Mouse (Mus musculus): ENCODE results near the gene Araf. TPM values are rescaled to one million over a fixed set of nuclear protein-coding genes. Genes with fewer than 3 reads are reported as not detected.

Araf gene
- total RNA-seq, 2 experiments from 2014 or later: 191 to 196 TPM

DNA sequence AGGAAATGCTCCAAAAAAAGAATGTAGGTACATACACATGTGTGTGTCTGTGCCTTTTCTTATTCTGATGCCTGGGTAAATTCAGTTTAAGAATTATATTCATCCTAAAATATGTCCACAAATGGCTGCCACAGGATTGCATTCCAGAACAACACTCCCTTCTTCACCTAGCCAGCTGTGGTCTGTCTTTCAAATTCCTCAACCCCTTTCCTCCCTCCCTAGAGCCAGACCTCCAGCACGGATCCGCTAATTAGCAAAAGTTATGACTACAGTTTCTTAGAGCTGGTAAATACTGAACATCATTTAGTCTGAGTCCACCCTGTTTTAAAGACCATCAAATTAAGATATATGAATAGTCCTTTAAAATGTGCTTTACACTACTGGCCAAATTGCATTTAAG lies 50.2 kb downstream of the Araf start:
- no peak for DNase-seq (ENCODE audit: low spot score in 2 of 2)

- DNase-seq (ENCODE audit: low spot score in 2 of 2): peak; percentile 82 to 86
These were observed 50.8 kb downstream of the Araf start for GRCm38 (mm10) chrX:20848256-20848984.

DNA sequence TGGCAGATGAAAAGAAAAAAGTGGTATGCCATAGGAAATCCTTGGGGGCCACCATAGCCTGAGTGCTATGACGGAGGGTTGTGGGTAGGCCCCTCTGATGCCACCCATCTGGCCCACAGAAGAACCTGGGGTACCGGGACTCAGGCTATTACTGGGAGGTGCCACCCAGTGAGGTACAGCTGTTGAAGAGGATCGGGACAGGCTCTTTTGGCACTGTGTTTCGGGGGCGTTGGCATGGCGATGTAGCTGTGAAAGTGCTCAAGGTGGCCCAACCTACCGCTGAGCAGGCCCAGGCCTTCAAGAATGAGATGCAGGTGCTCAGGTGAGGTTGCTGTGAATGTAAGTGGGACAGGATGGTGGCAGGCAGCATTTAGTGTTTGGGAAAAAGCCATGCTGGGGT lies 56.2 kb downstream of the Araf start:
- no peak for DNase-seq (ENCODE audit: low spot score in 2 of 2)

DNA sequence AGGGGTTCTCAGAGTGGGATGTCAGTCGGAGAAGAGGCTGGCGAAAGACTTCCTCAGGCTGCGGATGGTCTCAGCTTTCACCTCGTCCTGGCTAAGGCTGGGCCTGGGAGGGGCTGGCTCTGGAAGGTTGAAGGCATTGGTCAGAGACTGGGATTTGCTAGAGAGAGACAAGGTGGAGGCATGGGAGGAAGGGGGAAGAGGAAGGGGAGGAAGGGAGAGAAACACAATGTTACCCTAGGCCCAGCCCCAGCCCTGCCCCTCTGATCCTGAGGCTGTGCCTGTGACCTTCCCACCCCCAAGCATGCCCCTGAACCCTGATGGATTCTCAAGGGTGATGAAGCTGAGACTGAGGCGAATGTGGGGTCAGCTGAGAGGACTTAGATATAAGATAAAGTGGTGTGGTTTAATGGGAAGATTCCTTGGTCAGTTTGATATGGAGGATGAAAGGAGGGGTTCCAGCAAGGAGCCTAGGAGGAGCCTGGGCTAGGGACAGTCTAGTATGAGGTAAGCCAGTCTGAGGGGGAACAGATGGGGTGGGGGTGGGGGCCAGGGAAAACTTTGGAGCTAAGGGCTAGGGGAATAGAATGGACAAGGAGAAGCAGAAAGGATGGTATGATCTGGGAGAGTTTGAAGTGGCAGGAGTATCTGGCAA lies 64.0 kb downstream of the Araf start:
- DNase-seq (ENCODE audit: low spot score in 2 of 2): no peak

DNA sequence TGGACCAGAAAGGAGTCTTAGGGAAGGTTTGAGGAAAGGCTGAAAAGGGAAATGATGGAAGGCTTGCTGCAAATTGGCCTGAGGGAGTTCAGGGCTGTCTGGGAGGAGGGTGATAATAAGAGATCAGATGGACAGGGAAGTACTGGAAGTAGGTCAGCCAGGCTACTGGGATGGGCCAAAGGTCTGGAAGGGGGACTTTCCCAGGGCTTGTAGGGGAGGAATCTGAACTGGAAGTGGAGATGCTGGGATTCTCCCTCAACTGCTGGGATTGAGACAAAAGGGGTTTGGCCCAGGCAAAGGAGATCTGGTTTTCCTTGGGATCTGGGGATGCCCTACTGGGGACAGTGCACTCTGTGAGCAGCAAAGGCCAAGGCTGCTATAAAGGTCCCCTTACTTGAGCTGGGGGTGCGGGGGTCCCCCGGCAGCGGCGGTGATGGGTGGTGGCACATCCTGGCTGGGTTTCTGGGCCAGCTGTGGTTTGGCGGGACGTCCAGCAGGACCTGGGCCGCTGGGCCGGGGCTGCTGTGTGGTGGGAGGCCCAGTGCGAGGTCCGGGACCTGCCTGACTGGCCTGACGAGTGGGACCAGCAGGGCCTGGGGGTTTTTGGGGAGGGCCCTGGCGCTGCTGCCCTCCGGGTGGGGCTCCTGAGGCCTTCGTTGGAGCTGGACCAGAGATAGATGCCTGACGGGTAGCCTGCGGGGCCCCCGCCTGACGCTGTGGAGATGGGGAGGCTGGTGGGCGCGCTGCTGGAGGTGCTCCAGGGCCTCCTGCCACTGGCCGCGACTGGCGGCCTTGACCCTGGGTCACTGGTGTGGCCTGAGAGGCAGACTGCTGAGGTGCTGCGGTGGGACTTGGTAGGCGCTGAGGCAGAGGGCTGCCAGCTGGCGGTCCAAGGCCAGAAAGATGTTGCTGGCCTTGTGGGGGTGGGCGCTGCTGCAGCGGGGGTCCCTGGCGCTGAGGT lies 64.8 kb downstream of the Araf start:
- DNase-seq (ENCODE audit: low spot score in 2 of 2): no peak

- no peak for DNase-seq (ENCODE audit: low spot score in 2 of 2)
These were observed 65.8 kb downstream of the Araf start for GRCm38 (mm10) chrX:20863161-20864101.

GRCm38 (mm10) chrX:20868091-20868490 lies 70.5 kb downstream of the Araf start:
- no peak for DNase-seq (ENCODE audit: low spot score in 2 of 2)

DNA sequence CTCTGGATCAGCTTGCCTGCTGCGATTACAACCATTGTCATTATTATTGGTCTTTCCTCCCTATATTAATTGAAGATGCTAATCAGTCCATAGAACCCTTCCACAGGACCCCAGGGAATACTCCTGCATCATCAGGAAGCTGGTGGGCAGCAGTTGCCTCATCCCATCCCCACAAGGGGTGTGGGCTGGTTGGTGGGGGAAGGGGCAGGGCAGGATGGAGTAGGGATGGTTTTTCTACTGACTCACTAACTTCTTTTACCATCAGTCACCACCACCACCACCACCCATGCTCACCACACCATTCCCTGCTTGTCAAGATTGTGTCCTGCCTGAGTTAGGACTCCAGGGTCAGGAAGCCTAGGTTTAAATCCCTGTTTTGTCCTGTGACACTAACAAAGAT lies 71.6 kb downstream of the Araf start:
- DNase-seq (ENCODE audit: low spot score in 2 of 2): no peak

DNA sequence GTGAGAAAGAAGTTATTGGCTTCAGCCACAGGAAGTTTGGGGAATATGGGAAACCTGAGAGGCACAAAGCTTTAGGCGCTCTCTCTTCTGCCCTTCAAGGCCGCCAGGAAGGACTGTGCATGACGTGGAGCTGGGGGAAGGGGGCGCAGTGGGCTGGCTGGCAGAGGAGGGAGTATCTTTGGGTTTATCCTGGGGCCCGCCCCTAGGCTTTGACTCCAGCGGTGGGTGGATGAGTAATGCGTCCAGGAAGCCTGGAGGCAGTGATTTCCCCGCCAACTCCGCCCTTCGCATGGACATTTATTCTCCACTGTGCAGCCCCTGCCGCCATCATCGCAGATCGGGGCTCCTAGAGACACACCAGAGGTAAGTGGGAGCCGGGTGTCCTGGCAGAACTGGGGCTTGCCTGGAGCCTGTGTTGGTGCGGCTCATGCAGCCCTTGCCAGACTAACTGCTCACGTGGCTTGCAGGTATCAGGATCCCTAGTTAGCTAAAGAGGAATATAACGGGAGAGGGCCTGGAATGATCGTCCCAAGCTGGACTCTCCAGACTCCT lies 72.4 kb downstream of the Araf start, which contains the start of gene Timp1:
Gene Timp1 (plus strand): TSS at position 205 of the 552 bp plus-strand sequence.
- DNase-seq (ENCODE audit: low spot score in 2 of 2): no peak

DNA sequence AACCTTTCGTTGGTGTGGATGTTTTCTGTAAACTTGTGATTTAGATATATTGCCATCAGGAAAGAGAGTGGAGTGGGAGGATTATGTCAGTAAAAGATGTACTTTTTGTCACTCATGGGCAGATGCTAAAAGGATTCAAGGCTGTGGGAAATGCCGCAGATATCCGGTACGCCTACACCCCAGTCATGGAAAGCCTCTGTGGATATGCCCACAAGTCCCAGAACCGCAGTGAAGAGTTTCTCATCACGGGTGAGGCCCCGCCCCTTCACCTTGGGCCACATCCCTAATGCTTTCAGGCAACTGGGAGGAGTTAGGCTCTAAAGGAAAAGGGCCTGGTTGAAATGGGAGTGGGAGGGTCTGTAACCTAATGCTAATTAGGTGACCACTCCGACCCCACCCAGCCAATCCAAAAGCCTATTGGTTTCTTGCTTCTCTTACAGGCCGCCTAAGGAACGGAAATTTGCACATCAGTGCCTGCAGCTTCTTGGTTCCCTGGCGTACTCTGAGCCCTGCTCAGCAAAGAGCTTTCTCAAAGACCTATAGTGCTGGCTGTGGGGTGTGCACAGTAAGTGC lies 75.4 kb downstream of the Araf start:
- DNase-seq (ENCODE audit: low spot score in 2 of 2): no peak

GRCm38 (mm10) chrX:20875241-20875640 lies 77.6 kb downstream of the Araf start:
- DNase-seq (ENCODE audit: low spot score in 2 of 2): no peak

- no peak for DNase-seq (ENCODE audit: low spot score in 2 of 2)
These were observed 112.5 kb downstream of the Araf start for GRCm38 (mm10) chrX:20910074-20910473.

Small RNAs within 50 kb of the gene (microRNA-seq; reads per million reads assigned to microRNA genes)
- 0 reads per million in 2 experiments for gene Gm24824
- 4.9 to 5.1 reads per million in 2 experiments for gene Mir5617

Other genes starting within 250 kb of the Araf start
- under 1 TPM in 1 of 2 experiments, not detected in 1; 0.40 TPM for gene Rgn, start 248.0 kb upstream of the Araf start, total RNA-seq (2021)
- gene Rbm10, start 180.3 kb upstream of the Araf start, total RNA-seq (2021): 10 to 100 TPM; 30.0 to 33.9 TPM
- 100 to 1,000 TPM; 160 to 168 TPM for gene Ndufb11, start 180.2 kb upstream of the Araf start, total RNA-seq (2021)
- gene Uba1, start 139.5 kb upstream of the Araf start, total RNA-seq (2021): 100 to 1,000 TPM; 394 to 409 TPM
- 100 to 1,000 TPM; 262 TPM for gene Cdk16, start 109.9 kb upstream of the Araf start, total RNA-seq (2021)
- gene Usp11, start 93.9 kb upstream of the Araf start, total RNA-seq (2021): 10 to 100 TPM; 77.2 to 80.3 TPM
- gene Timp1, start 72.4 kb downstream of the Araf start, total RNA-seq (2021): 1 to 10 TPM in 1 of 2 experiments, under 1 TPM in 1; 0.56 to 1.1 TPM
- gene Syn1, start 123.2 kb downstream of the Araf start, total RNA-seq (2021): 100 to 1,000 TPM; 407 to 465 TPM
- gene Cfp, start 133.7 kb downstream of the Araf start, total RNA-seq (2021): 10 to 100 TPM; 11.5 to 12.0 TPM
- gene Elk1, start 152.8 kb downstream of the Araf start, total RNA-seq (2021): 10 to 100 TPM; 34.6 to 35.7 TPM
- gene Uxt, start 164.2 kb downstream of the Araf start, total RNA-seq (2021): 10 to 100 TPM; 11.7 to 13.4 TPM

All from layer of hippocampus, postnatal 10 days (tissue).